ENCODE assay signal across 28 mouse cellular contexts in the genomic region with DNA sequence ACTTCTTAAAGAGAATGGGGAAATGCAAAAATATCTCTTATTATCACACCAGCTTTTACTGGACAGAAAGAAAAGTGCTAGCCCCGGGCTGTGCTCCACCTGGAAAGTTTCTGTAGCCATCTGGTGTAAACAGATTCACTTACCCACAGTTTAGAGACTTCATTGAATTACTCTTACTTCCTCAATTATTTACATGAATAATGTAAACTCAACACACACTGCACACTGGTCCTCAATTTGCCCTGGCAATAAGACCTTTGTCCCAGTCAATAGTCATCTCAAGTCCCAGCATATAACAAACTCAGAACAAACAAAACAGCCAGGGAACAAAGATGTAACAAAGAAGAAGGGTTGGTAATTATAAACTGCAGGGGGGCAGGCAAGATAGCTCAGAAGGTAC. TPM values are rescaled to one million over a fixed set of nuclear protein-coding genes. Genes with fewer than 3 reads are reported as not detected.
DNase-seq lines count a peak whose midpoint lies in the region; ATAC-seq and TF ChIP-seq lines count a peak whose summit lies in the region.
"Had no signal": no experiment of that assay in that cellular context is flagged by ENCODE, and none has a peak within 500 bp of the region (broad histone marks: within the 10 kb centered on the region; RNA-seq: fewer than 3 reads in every experiment).

No protein-coding gene starts in this region.

- no peak overlapping the region for H3K4me2 ChIP-seq in liver, embryonic 16.5 days (ENCODE audit: low read depth, low read length)
- H3K4me2 ChIP-seq in liver, embryonic 12.5 days: no peak overlapping the region
- H3K4me2 ChIP-seq in CH12.LX (ENCODE audit: insufficient read depth, low read depth, poor library complexity, severe bottlenecking): no peak overlapping the region
- no peak overlapping the region for H3K4me2 ChIP-seq in intestine, embryonic 15.5 days (replicated peaks)
- H3K4me2 ChIP-seq: embryonic facial prominence, embryonic 13.5 days; forebrain, embryonic 12.5 days; forebrain, embryonic 15.5 days; heart, embryonic 13.5 days; hindbrain, embryonic 12.5 days; hindbrain, embryonic 15.5 days had no signal

- peak; percentile 55; the same call in 1 of the 2 replicates for ATAC-seq in liver, embryonic 16.5 days (ENCODE audit: low read depth)
- ATAC-seq in liver, embryonic 12.5 days: no peak
- ATAC-seq in intestine, embryonic 15.5 days: no peak
- ATAC-seq: activated CD4-positive, CD25-positive, alpha-beta regulatory T cell, adult 4 months; CD4-positive, CD25-positive, alpha-beta regulatory T cell, adult 4 months; forebrain, embryonic 15.5 days had no signal

- no peak for TF ChIP-seq EP300 in CH12.LX (IDR thresholded peaks at IDR 0.05; ENCODE audit: low read length)

- TF ChIP-seq RAD21 in CH12.LX (IDR thresholded peaks at IDR 0.05; ENCODE audit: low read depth, low read length): no peak

- peaks cover 2% of the 10 kb centered on the region for H3K4me1 ChIP-seq in liver, embryonic 16.5 days (ENCODE audit: control insufficient read depth, low read depth, low read length)
- H3K4me1 ChIP-seq in liver, embryonic 12.5 days: no peaks in the 10 kb centered on the region
- peaks cover 15 to 43% of the 10 kb centered on the region in 2 experiments for H3K4me1 ChIP-seq in CH12.LX (ENCODE audit: control insufficient read depth in 1 of 2, insufficient read depth in 2 of 2)
- no peaks in the 10 kb centered on the region for H3K4me1 ChIP-seq in intestine, embryonic 15.5 days (replicated peaks)
- H3K4me1 ChIP-seq: embryonic facial prominence, embryonic 10.5 days; embryonic facial prominence, embryonic 13.5 days; forebrain, embryonic 12.5 days; forebrain, embryonic 15.5 days; heart, embryonic 10.5 days; heart, embryonic 13.5 days; hindbrain, embryonic 12.5 days; hindbrain, embryonic 15.5 days had no signal

- whole genome bisulfite sequencing in liver, embryonic 16.5 days (ENCODE audit: insufficient replicate concordance): 53% methylated on average over 1 of the region's 1 CpGs
- WGBS in liver, embryonic 12.5 days (ENCODE audit: insufficient replicate concordance): 62% methylated on average over 1 of the region's 1 CpGs
- WGBS in intestine, embryonic 15.5 days: 53% methylated on average over 1 of the region's 1 CpGs

- DNase-seq in heart, adult 11 months: peak; percentile 59
- no peak for DNase-seq in heart, postnatal 4 days
- peak; percentile 21 for DNase-seq in CH12.LX (ENCODE audit: extremely low read depth)
- DNase-seq in lung, postnatal 4 days: no peak
- DNase-seq: adrenal gland, adult 8-10 months; adrenal gland, postnatal 25 days; cerebellum, adult 11-12 months; cerebellum, adult 8-10 months; cerebellum, postnatal 10 days; cerebellum, postnatal 36 days; embryo, embryonic 11 days; gastrocnemius, postnatal 25 days; heart, adult 2 months; heart, postnatal 14 days had no signal

- no peak overlapping the region for H3K4me3 ChIP-seq in liver, embryonic 16.5 days (ENCODE audit: low read depth, low read length)
- H3K4me3 ChIP-seq in liver, embryonic 12.5 days: no peak overlapping the region
- no peak overlapping the region for H3K4me3 ChIP-seq in CH12.LX (replicated peaks in 1 of 3; ENCODE audit: low read depth in 2 of 3, low read length in 2 of 3, poor library complexity in 1 of 3)
- H3K4me3 ChIP-seq in intestine, embryonic 15.5 days (replicated peaks): no peak overlapping the region
- H3K4me3 ChIP-seq: embryonic facial prominence, embryonic 10.5 days; embryonic facial prominence, embryonic 13.5 days; erythroblast, embryonic 14.5 days; forebrain, embryonic 12.5 days; forebrain, embryonic 15.5 days; heart, adult 2 months; heart, embryonic 10.5 days; heart, embryonic 13.5 days; hindbrain, embryonic 12.5 days; hindbrain, embryonic 15.5 days had no signal

- in situ Hi-C loops in CH12.LX (cut with MboI; ENCODE audit: low pct_ligation_motif_present, low pct_unique_long_range_greater_than_20kb, low sequenced_read_pairs): no loop called here

- no peak for TF ChIP-seq CTCF in CH12.LX (conservative IDR thresholded peaks at IDR 0.05 in 1 of 2, IDR thresholded peaks at IDR 0.05 in 1 of 2; ENCODE audit: low read depth in 2 of 2, low read length in 2 of 2)

- no peaks in the 10 kb centered on the region for H3K27me3 ChIP-seq in liver, embryonic 16.5 days (ENCODE audit: control insufficient read depth, insufficient read depth, low read depth, low read length)
- H3K27me3 ChIP-seq in liver, embryonic 12.5 days (replicated peaks): no peaks in the 10 kb centered on the region
- H3K27me3 ChIP-seq in CH12.LX (replicated peaks): no peaks in the 10 kb centered on the region
- no peaks in the 10 kb centered on the region for H3K27me3 ChIP-seq in intestine, embryonic 15.5 days (replicated peaks)
- H3K27me3 ChIP-seq: embryonic facial prominence, embryonic 13.5 days; forebrain, embryonic 12.5 days; forebrain, embryonic 15.5 days; heart, embryonic 13.5 days; hindbrain, embryonic 12.5 days; hindbrain, embryonic 15.5 days had no signal

- dilution Hi-C loops in CH12.LX (cut with MboI; ENCODE audit: extremely low pct_ligation_motif_present, extremely low pct_unique_long_range_greater_than_20kb, low sequenced_read_pairs): no loop called here

- no peaks in the 10 kb centered on the region for H3K79me2 ChIP-seq in CH12.LX (replicated peaks; ENCODE audit: control insufficient read depth, extremely low read depth, insufficient read depth, poor library complexity, severe bottlenecking)

- H3K9ac ChIP-seq in liver, embryonic 16.5 days (ENCODE audit: low read depth, low read length): no peak overlapping the region
- H3K9ac ChIP-seq in liver, embryonic 12.5 days: no peak overlapping the region
- H3K9ac ChIP-seq in CH12.LX (ENCODE audit: insufficient read depth, low read depth): no peak overlapping the region
- no peak overlapping the region for H3K9ac ChIP-seq in intestine, embryonic 15.5 days
- H3K9ac ChIP-seq: embryonic facial prominence, embryonic 13.5 days; forebrain, embryonic 12.5 days; forebrain, embryonic 15.5 days; heart, embryonic 13.5 days; hindbrain, embryonic 12.5 days; hindbrain, embryonic 15.5 days had no signal

- no peak overlapping the region for H3K27ac ChIP-seq in liver, embryonic 16.5 days (ENCODE audit: low read length)
- H3K27ac ChIP-seq in liver, embryonic 12.5 days: no peak overlapping the region
- H3K27ac ChIP-seq in CH12.LX (ENCODE audit: insufficient read depth, low read depth): no peak overlapping the region
- no peak overlapping the region for H3K27ac ChIP-seq in intestine, embryonic 15.5 days
- H3K27ac ChIP-seq: embryonic facial prominence, embryonic 10.5 days; embryonic facial prominence, embryonic 13.5 days; forebrain, embryonic 12.5 days; forebrain, embryonic 15.5 days; heart, adult 2 months; heart, embryonic 10.5 days; heart, embryonic 13.5 days; hindbrain, embryonic 12.5 days; hindbrain, embryonic 15.5 days had no signal

- peaks cover 21% of the 10 kb centered on the region for H3K36me3 ChIP-seq in liver, embryonic 16.5 days (ENCODE audit: control insufficient read depth, insufficient read depth)
- peaks cover 89% of the 10 kb centered on the region for H3K36me3 ChIP-seq in liver, embryonic 12.5 days
- H3K36me3 ChIP-seq in CH12.LX (replicated peaks in 1 of 2; ENCODE audit: control insufficient read depth in 1 of 2, insufficient read depth in 1 of 2, low read length in 1 of 2): peaks cover 54 to 87% of the 10 kb centered on the region in 2 experiments
- H3K36me3 ChIP-seq in intestine, embryonic 15.5 days: peaks cover 13% of the 10 kb centered on the region

- no peaks in the 10 kb centered on the region for H3K9me3 ChIP-seq in liver, embryonic 16.5 days (replicated peaks; ENCODE audit: control insufficient read depth, low read length)
- no peaks in the 10 kb centered on the region for H3K9me3 ChIP-seq in liver, embryonic 12.5 days (replicated peaks)
- H3K9me3 ChIP-seq in CH12.LX (replicated peaks; ENCODE audit: low read length): no peaks in the 10 kb centered on the region
- no peaks in the 10 kb centered on the region for H3K9me3 ChIP-seq in intestine, embryonic 15.5 days
- H3K9me3 ChIP-seq: embryonic facial prominence, embryonic 10.5 days; embryonic facial prominence, embryonic 13.5 days; forebrain, embryonic 12.5 days; forebrain, embryonic 15.5 days; heart, embryonic 10.5 days; heart, embryonic 13.5 days; hindbrain, embryonic 12.5 days; hindbrain, embryonic 15.5 days had no signal

- no peak for TF ChIP-seq POLR2A in CH12.LX (IDR thresholded peaks at IDR 0.05; ENCODE audit: low read depth, low read length)

TF ChIP-seq in CH12.LX, 34 proteins besides CTCF, POLR2A, EP300 and RAD21:
- TF ChIP-seq MAZ (IDR thresholded peaks at IDR 0.05; ENCODE audit: low read depth, low read length) (no peak), HCFC1 (IDR thresholded peaks at IDR 0.05; ENCODE audit: low read depth, low read length) (no peak), ZNF384 (IDR thresholded peaks at IDR 0.05; ENCODE audit: low read depth, low read length) (no peak), JUN (IDR thresholded peaks at IDR 0.05; ENCODE audit: insufficient read depth, low read depth, low read length) (no peak), NELFE (IDR thresholded peaks at IDR 0.05; ENCODE audit: low read depth, low read length) (no peak), SIN3A (IDR thresholded peaks at IDR 0.05; ENCODE audit: low read length) (no peak), ETS1 (conservative IDR thresholded peaks at IDR 0.05; ENCODE audit: low read depth, low read length) (no peak), CHD1 (IDR thresholded peaks at IDR 0.05; ENCODE audit: low read depth, low read length) (no peak), MAX (IDR thresholded peaks at IDR 0.05; ENCODE audit: low read length) (no peak), UBTF (IDR thresholded peaks at IDR 0.05; ENCODE audit: low read depth, low read length) (no peak), ZC3H11A (IDR thresholded peaks at IDR 0.05; ENCODE audit: low read depth, low read length) (no peak), BHLHE40 (IDR thresholded peaks at IDR 0.05; ENCODE audit: low read depth, low read length) (no peak), MYC (IDR thresholded peaks at IDR 0.05; ENCODE audit: low read depth, low read length) (no peak), ZKSCAN1 (IDR thresholded peaks at IDR 0.05; ENCODE audit: borderline replicate concordance, low read depth, low read length) (no peak)

RNA-seq across cellular contexts. Expression of gene Xpo6, which starts 44.6 kb away (rescaled TPM):
- 10 to 100 TPM; 48.9 to 50.3 TPM for total RNA-seq in heart, postnatal 4 days (2021)
- polyA plus RNA-seq in liver, embryonic 16.5 days (2015; fragmentation: Nextera tagmentation; extraction: Ambion mirVana): 12.2 and 17.7 TPM in 2 replicates
- polyA plus RNA-seq in liver, embryonic 12.5 days (2016; fragmentation: Nextera tagmentation; extraction: Ambion mirVana): 38.0 and 39.8 TPM in 2 replicates
- total RNA-seq in CH12.LX (2012; rRNA removed): 79.1 and 81.6 TPM in 2 replicates
- 49.9 and 53.7 TPM in 2 replicates for total RNA-seq in CH12.LX (2014; rRNA removed)
- polyA plus RNA-seq in CH12.LX (2012; ENCODE audit: insufficient read length, low read depth): 106 and 149 TPM in 2 replicates
- polyA plus RNA-seq in intestine, embryonic 15.5 days (2015; fragmentation: Nextera tagmentation; extraction: Ambion mirVana): 37.4 and 39.8 TPM in 2 replicates

Comparison
In these comparisons a context has a peak if more than half of its experiments do, and no peak if none do; other contexts are left out.
1. DNase-seq: peak in heart, adult 11 months (single experiment) and CH12.LX (single experiment); none in heart, postnatal 4 days (single experiment) and lung, postnatal 4 days (0 of 2).